Mouse (Mus musculus) forelimb bud, embryonic 11.5 days (tissue): ENCODE data around the gene Ece1.
"Not testable (repeated sequence)": the region's sequence is repeated elsewhere in the genome, so short reads cannot be mapped to it uniquely, and the experiment has no call there.

Experiments used
- DNase-seq: peaks from one replicate; pipeline ENCODE4 v3.0.0-alpha.2; 2012; ENCODE audit warnings: low read depth, low spot score

The Ece1 gene

GRCm38 (mm10) chr4:137862019-137862418, at the start of gene Ece1:
Gene Ece1 (plus strand): TSS chr4:137862237.
- DNase-seq = peak; percentile 90

GRCm38 (mm10) chr4:137812946-137813708, 48.9 kb upstream of the Ece1 start:
- no peak for DNase-seq

GRCm38 (mm10) chr4:137814140-137814539, 47.9 kb upstream of the Ece1 start:
- no peak for DNase-seq

GRCm38 (mm10) chr4:137815473-137815872, 46.6 kb upstream of the Ece1 start:
- DNase-seq = no peak

GRCm38 (mm10) chr4:137816216-137816615, 45.8 kb upstream of the Ece1 start:
- DNase-seq = no peak

GRCm38 (mm10) chr4:137818341-137818740, 43.7 kb upstream of the Ece1 start:
- no peak for DNase-seq

- DNase-seq = no peak
Observed at GRCm38 (mm10) chr4:137819487-137819886, 42.5 kb upstream of the Ece1 start.

GRCm38 (mm10) chr4:137820721-137821120, 41.3 kb upstream of the Ece1 start:
- no peak for DNase-seq

GRCm38 (mm10) chr4:137822537-137822936, 39.5 kb upstream of the Ece1 start:
- no peak for DNase-seq

GRCm38 (mm10) chr4:137823542-137823941, 38.5 kb upstream of the Ece1 start:
- no peak for DNase-seq

GRCm38 (mm10) chr4:137824881-137825280, 37.2 kb upstream of the Ece1 start:
- no peak for DNase-seq

- peak; percentile 18 for DNase-seq
Observed at GRCm38 (mm10) chr4:137830380-137830779, 31.7 kb upstream of the Ece1 start.

GRCm38 (mm10) chr4:137831598-137831997, 30.4 kb upstream of the Ece1 start:
- no peak for DNase-seq

- DNase-seq = peak; percentile 90
Observed at GRCm38 (mm10) chr4:137835624-137836337, 26.3 kb upstream of the Ece1 start.

- DNase-seq = no peak
Observed at GRCm38 (mm10) chr4:137836741-137837140, 25.3 kb upstream of the Ece1 start.

- DNase-seq = no peak
Observed at GRCm38 (mm10) chr4:137837792-137838191, 24.2 kb upstream of the Ece1 start.

- DNase-seq = no peak
Observed at GRCm38 (mm10) chr4:137838791-137839190, 23.2 kb upstream of the Ece1 start.

GRCm38 (mm10) chr4:137839452-137839851, 22.6 kb upstream of the Ece1 start:
- no peak for DNase-seq

- peak; percentile 74 for DNase-seq
Observed at GRCm38 (mm10) chr4:137844656-137845055, 17.4 kb upstream of the Ece1 start.

- not testable (repeated sequence) for DNase-seq
Observed at GRCm38 (mm10) chr4:137847651-137848050, 14.4 kb upstream of the Ece1 start.

- no peak for DNase-seq
Observed at GRCm38 (mm10) chr4:137850161-137850560, 11.9 kb upstream of the Ece1 start.

GRCm38 (mm10) chr4:137851484-137851883, 10.6 kb upstream of the Ece1 start:
- DNase-seq = peak; percentile 59

GRCm38 (mm10) chr4:137853822-137854221, 8.2 kb upstream of the Ece1 start:
- no peak for DNase-seq
